Mouse (Mus musculus) heart, postnatal 36 days (tissue): ENCODE measurements around the gene Vav2. TPM values are rescaled to one million over a fixed set of nuclear protein-coding genes. Genes with fewer than 3 reads are reported as not detected.

Experiments used
- DNase-seq, 2 experiments: peaks; one replicate each; pipeline ENCODE4 v3.0.0; 2021 to 2022
- intact Hi-C: fragments of 180-260 bp; cut with DNase I; formaldehyde crosslinking; loops from one replicate; pipeline ENCODE4 v1.15.1; 2025
- total RNA-seq, 2 experiments: library from RNA; stranded (reverse); gene quantifications; 2 replicates each; pipeline ENCODE4 v1.2.3; 2021

Vav2 gene
- total RNA-seq, 2 experiments from 2014 or later = 14.0 to 14.4 TPM

GRCm38 (mm10) chr2:27327886-27328285, 98.9 kb downstream of the Vav2 start:
- intact Hi-C loops = no loop called here

GRCm38 (mm10) chr2:27327076-27327475, 99.8 kb downstream of the Vav2 start:
- intact Hi-C loops = no loop called here
- DNase-seq = peak; percentile 29 to 44

More at GRCm38 (mm10) chr2:27327886-27328285, 98.9 kb downstream of the Vav2 start:
- DNase-seq = no peak

GRCm38 (mm10) chr2:27326357-27326756, 100.5 kb downstream of the Vav2 start:
- intact Hi-C loops = no loop called here
- no peak for DNase-seq

- intact Hi-C loops = no loop called here
These were observed 102.1 kb downstream of the Vav2 start for GRCm38 (mm10) chr2:27324690-27325089.

GRCm38 (mm10) chr2:27321431-27321875, 105.4 kb downstream of the Vav2 start:
- intact Hi-C loops = no loop called here
- DNase-seq = no peak

More at GRCm38 (mm10) chr2:27324690-27325089, 102.1 kb downstream of the Vav2 start:
- no peak for DNase-seq

GRCm38 (mm10) chr2:27320820-27321219, 106.0 kb downstream of the Vav2 start:
- DNase-seq = no peak
- intact Hi-C loops = no loop called here

GRCm38 (mm10) chr2:27318606-27319005, 108.2 kb downstream of the Vav2 start:
- intact Hi-C loops = no loop called here
- DNase-seq = no peak

- DNase-seq = no peak
- intact Hi-C loops = no loop called here
These were observed 108.6 kb downstream of the Vav2 start for GRCm38 (mm10) chr2:27318197-27318596.

- intact Hi-C loops = no loop called here
- no peak for DNase-seq
These were observed 110.7 kb downstream of the Vav2 start for GRCm38 (mm10) chr2:27316167-27316566.

- intact Hi-C loops = loop anchor here (2.0 kb wide), 1 partner anchor 19 kb away; no protein-coding TSS in a partner anchor
- no peak for DNase-seq
These were observed 112.6 kb downstream of the Vav2 start for GRCm38 (mm10) chr2:27314269-27314668.

- no peak for DNase-seq
- intact Hi-C loops = no loop called here
These were observed 114.3 kb downstream of the Vav2 start for GRCm38 (mm10) chr2:27312500-27312899.

GRCm38 (mm10) chr2:27311606-27312005, 115.2 kb downstream of the Vav2 start:
- intact Hi-C loops = no loop called here
- DNase-seq = no peak

- intact Hi-C loops = no loop called here
- DNase-seq = no peak
These were observed 115.9 kb downstream of the Vav2 start for GRCm38 (mm10) chr2:27310908-27311307.

- DNase-seq = no peak
- intact Hi-C loops = no loop called here
These were observed 116.6 kb downstream of the Vav2 start for GRCm38 (mm10) chr2:27310221-27310620.

GRCm38 (mm10) chr2:27306628-27307027, 120.2 kb downstream of the Vav2 start:
- DNase-seq = no peak
- intact Hi-C loops = no loop called here

- intact Hi-C loops = no loop called here
- no peak for DNase-seq
These were observed 122.1 kb downstream of the Vav2 start for GRCm38 (mm10) chr2:27304741-27305140.

- no peak for DNase-seq
- intact Hi-C loops = no loop called here
These were observed 122.8 kb downstream of the Vav2 start for GRCm38 (mm10) chr2:27304074-27304473.

- intact Hi-C loops = no loop called here
- no peak for DNase-seq
These were observed 125.3 kb downstream of the Vav2 start for GRCm38 (mm10) chr2:27301444-27302111.

- no peak for DNase-seq
- intact Hi-C loops = no loop called here
These were observed 125.9 kb downstream of the Vav2 start for GRCm38 (mm10) chr2:27300725-27301443.

- DNase-seq = no peak
- intact Hi-C loops = no loop called here
These were observed 130.0 kb downstream of the Vav2 start for GRCm38 (mm10) chr2:27296656-27297406.

- intact Hi-C loops = loop anchor here (2.0 kb wide), 1 partner anchor 20 kb away; no protein-coding TSS in a partner anchor
- DNase-seq = no peak
These were observed 132.1 kb downstream of the Vav2 start for GRCm38 (mm10) chr2:27294777-27295176.
